Mouse (Mus musculus): ENCODE measurements around the gene Zfp668.

DNA sequence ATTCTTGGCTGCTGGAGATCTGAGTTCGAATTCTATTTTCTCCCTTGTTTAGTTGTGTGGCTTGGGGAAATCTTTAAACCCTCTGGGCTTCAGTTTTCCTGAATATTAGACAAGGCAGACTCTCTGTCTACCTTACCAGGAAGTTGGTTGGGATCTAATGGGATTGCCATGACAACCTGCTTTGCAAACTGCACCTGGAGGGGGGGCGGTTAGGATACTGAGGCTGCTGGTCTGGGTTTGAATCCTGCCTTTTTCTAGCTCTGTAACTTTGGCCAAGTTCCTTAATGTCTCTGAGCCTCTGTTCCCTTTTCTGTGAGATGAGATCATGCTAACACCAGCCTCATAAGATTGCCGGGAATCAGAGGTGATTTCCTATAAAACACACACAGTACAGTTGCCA, 54.1 kb downstream of the Zfp668 start:
- TF ChIP-seq CTCF (IDR thresholded peaks at IDR 0.05; ENCODE audit: low read depth, low read length) (no peak), POLR2A (IDR thresholded peaks at IDR 0.05; ENCODE audit: insufficient read depth, low read length) (no peak)

Data from ES-Bruce4 (cell line).